Mouse (Mus musculus) myocyte (in vitro differentiated cells): ENCODE data around the gene Rbbp4. TPM values are rescaled to one million over a fixed set of nuclear protein-coding genes. Genes with fewer than 3 reads are reported as not detected.

Experiments
- H3K27me3 ChIP-seq: one replicate; pipeline ENCODE4 v1.6.1; 2011; ENCODE audit not compliant: control insufficient read depth, insufficient read depth, insufficient read length
- H3K36me3 ChIP-seq: one replicate; pipeline ENCODE4 v1.6.1; 2011; ENCODE audit not compliant: control insufficient read depth, insufficient read depth
- H3K4me2 ChIP-seq: one replicate; pipeline ENCODE4 v1.6.1; 2011; ENCODE audit warnings: low read depth, control low read depth
- H3K4me3 ChIP-seq: one replicate; pipeline ENCODE4 v1.5.1; 2011; ENCODE audit warnings: mild to moderate bottlenecking, control low read depth, moderate library complexity
- H3K79me2 ChIP-seq: one replicate; pipeline ENCODE4 v1.6.1; 2011; ENCODE audit not compliant: control insufficient read depth, insufficient read depth
- H3ac ChIP-seq: one replicate; pipeline ENCODE4 v1.6.1; 2011; ENCODE audit not compliant: control insufficient read depth, insufficient read length
- CEBPB ChIP-seq: IDR thresholded peaks from 2 replicates; pipeline ENCODE4 v1.6.1; 2011; ENCODE audit warnings: mild to moderate bottlenecking, moderate library complexity; ENCODE audit not compliant: poor library complexity, insufficient read depth, severe bottlenecking
- E2F4 ChIP-seq: IDR thresholded peaks from one replicate; pipeline ENCODE4 v1.6.1; 2011; ENCODE audit warnings: mild to moderate bottlenecking, control low read depth, moderate library complexity; ENCODE audit not compliant: insufficient read depth
- MAX ChIP-seq: IDR thresholded peaks from one replicate; pipeline ENCODE4 v1.6.1; 2011; ENCODE audit warnings: low read depth, mild to moderate bottlenecking, control low read depth
- MYOD1 ChIP-seq, 3 experiments: IDR thresholded peaks; one replicate each; pipeline ENCODE4 v1.6.1; 2011; ENCODE audit warnings: control low read depth in 2 of 3, low read depth in 2 of 3, mild to moderate bottlenecking in 2 of 3, moderate library complexity in 1 of 3; ENCODE audit not compliant: insufficient read length in 2 of 3, control insufficient read depth in 1 of 3
- MYOG ChIP-seq, 3 experiments: IDR thresholded peaks; one replicate each; pipeline ENCODE4 v1.6.1; 2011; ENCODE audit warnings: control low read depth in 2 of 3, low read depth in 2 of 3, mild to moderate bottlenecking in 2 of 3; ENCODE audit not compliant: insufficient read length in 2 of 3, control insufficient read depth in 1 of 3, insufficient read depth in 1 of 3
- POLR2A ChIP-seq: IDR thresholded peaks from one replicate; pipeline ENCODE4 v1.6.1; 2011; ENCODE audit warnings: low read depth, mild to moderate bottlenecking, control low read depth, moderate library complexity; ENCODE audit not compliant: insufficient read length
- POLR2AphosphoS2 ChIP-seq: IDR thresholded peaks from one replicate; pipeline ENCODE4 v1.6.1; 2011; ENCODE audit warnings: low read depth, control low read depth; ENCODE audit not compliant: insufficient read length
- REST ChIP-seq: IDR thresholded peaks from one replicate; pipeline ENCODE4 v1.6.1; 2011; ENCODE audit warnings: mild to moderate bottlenecking, control low read depth, moderate library complexity; ENCODE audit not compliant: insufficient read depth, insufficient read length
- SRF ChIP-seq: IDR thresholded peaks from one replicate; pipeline ENCODE4 v1.6.1; 2011; ENCODE audit warnings: low read depth; ENCODE audit not compliant: control insufficient read depth, insufficient read length
- TCF12 ChIP-seq: IDR thresholded peaks from one replicate; pipeline ENCODE4 v1.6.1; 2011; ENCODE audit warnings: mild to moderate bottlenecking, control low read depth; ENCODE audit not compliant: poor library complexity, insufficient read depth, severe bottlenecking
- TCF3 ChIP-seq: IDR thresholded peaks from one replicate; pipeline ENCODE4 v1.6.1; 2011; ENCODE audit warnings: low read depth, control low read depth; ENCODE audit not compliant: insufficient read length
- USF1 ChIP-seq: IDR thresholded peaks from one replicate; pipeline ENCODE4 v1.6.1; 2011; ENCODE audit warnings: low read depth, mild to moderate bottlenecking, control low read depth, moderate library complexity
- polyA plus RNA-seq: library from polyadenylated mRNA; unstranded; fragments of >200 nt; fragmentation: generic; extraction: Trizol; gene quantifications from one replicate; pipeline ENCODE4 v1.2.1, GENCODE M21; 2012; ENCODE audit warnings: missing spikeins

Gene Rbbp4
- polyA plus RNA-seq, 1 experiment, result 137 TPM

- peaks cover 68% of the 10 kb centered on the region for H3K79me2 ChIP-seq
- peaks cover 37% of the 10 kb centered on the region for H3K36me3 ChIP-seq
- no peak for TF ChIP-seq POLR2A
- TF ChIP-seq USF1, result no peak
- no peak for TF ChIP-seq TCF3
- TF ChIP-seq MAX, result no peak
- no peak for TF ChIP-seq TCF12
- no peak for TF ChIP-seq MYOD1 (IDR thresholded peaks at IDR 0.05; ENCODE audit: control insufficient read depth in 1 of 3, insufficient read length in 2 of 3, low read depth in 2 of 3)
- no peak for TF ChIP-seq POLR2AphosphoS2
- no peak for TF ChIP-seq SRF
- TF ChIP-seq MYOG (IDR thresholded peaks at IDR 0.05; ENCODE audit: control insufficient read depth in 1 of 3, insufficient read depth in 1 of 3, insufficient read length in 2 of 3, low read depth in 2 of 3), result no peak
- no peak for TF ChIP-seq CEBPB
- TF ChIP-seq REST, result no peak
- no peak for TF ChIP-seq E2F4
- H3ac ChIP-seq, result no peak overlapping the region
- peak overlapping the region; percentile 84 for H3K4me2 ChIP-seq
- peak overlapping the region; percentile 82 for H3K4me3 ChIP-seq
- H3K27me3 ChIP-seq, result no peaks in the 10 kb centered on the region
Measured at GRCm38 (mm10) chr4:129332846-129333245, 2.3 kb downstream of the Rbbp4 start.

- Histone ChIP-seq H3K4me2 (peak overlapping the region; percentile 63), H3K27me3 (no peaks in the 10 kb centered on the region), H3K4me3 (no peak overlapping the region), H3ac (no peak overlapping the region), H3K79me2 (peaks cover 88% of the 10 kb centered on the region), H3K36me3 (peaks cover 44% of the 10 kb centered on the region)
- TF ChIP-seq TCF12 (no peak), USF1 (no peak), POLR2A (no peak), MYOG (IDR thresholded peaks at IDR 0.05; ENCODE audit: control insufficient read depth in 1 of 3, insufficient read depth in 1 of 3, insufficient read length in 2 of 3, low read depth in 2 of 3) (no peak), TCF3 (no peak), E2F4 (no peak), MYOD1 (IDR thresholded peaks at IDR 0.05; ENCODE audit: control insufficient read depth in 1 of 3, insufficient read length in 2 of 3, low read depth in 2 of 3) (no peak)
Measured at GRCm38 (mm10) chr4:129326191-129326590, 9.0 kb downstream of the Rbbp4 start.

- Histone ChIP-seq H3K79me2 (peaks cover 81% of the 10 kb centered on the region), H3ac (no peak overlapping the region), H3K4me2 (peak overlapping the region; percentile 63), H3K27me3 (no peaks in the 10 kb centered on the region), H3K4me3 (no peak overlapping the region), H3K36me3 (peaks cover 47% of the 10 kb centered on the region)
- TF ChIP-seq POLR2AphosphoS2, result no peak
- no peak for TF ChIP-seq TCF12
- no peak for TF ChIP-seq MYOD1 (IDR thresholded peaks at IDR 0.05; ENCODE audit: control insufficient read depth in 1 of 3, insufficient read length in 2 of 3, low read depth in 2 of 3)
- no peak for TF ChIP-seq MAX
- no peak for TF ChIP-seq USF1
- TF ChIP-seq POLR2A, result no peak
- no peak for TF ChIP-seq MYOG (IDR thresholded peaks at IDR 0.05; ENCODE audit: control insufficient read depth in 1 of 3, insufficient read depth in 1 of 3, insufficient read length in 2 of 3, low read depth in 2 of 3)
- TF ChIP-seq SRF, result no peak
- TF ChIP-seq E2F4, result no peak
- no peak for TF ChIP-seq REST
- TF ChIP-seq TCF3, result no peak
- no peak for TF ChIP-seq CEBPB
Measured at GRCm38 (mm10) chr4:129324756-129325155, 10.4 kb downstream of the Rbbp4 start.

- Histone ChIP-seq H3K4me3 (no peak overlapping the region), H3K79me2 (peaks cover 68% of the 10 kb centered on the region), H3ac (no peak overlapping the region), H3K4me2 (no peak overlapping the region), H3K36me3 (peaks cover 50% of the 10 kb centered on the region), H3K27me3 (no peaks in the 10 kb centered on the region)
- no peak for TF ChIP-seq TCF3
- TF ChIP-seq MYOD1 (IDR thresholded peaks at IDR 0.05; ENCODE audit: control insufficient read depth in 1 of 3, insufficient read length in 2 of 3, low read depth in 2 of 3), result no peak
- TF ChIP-seq REST, result no peak
- no peak for TF ChIP-seq POLR2A
- TF ChIP-seq TCF12, result no peak
- TF ChIP-seq SRF, result no peak
Measured at GRCm38 (mm10) chr4:129323491-129323890, 11.7 kb downstream of the Rbbp4 start.

GRCm38 (mm10) chr4:129322042-129322441 lies 13.1 kb downstream of the Rbbp4 start:
- TF ChIP-seq SRF, result no peak
- TF ChIP-seq MYOD1 (IDR thresholded peaks at IDR 0.05; ENCODE audit: control insufficient read depth in 1 of 3, insufficient read length in 2 of 3, low read depth in 2 of 3), result no peak
- no peak for TF ChIP-seq CEBPB
- no peak for TF ChIP-seq TCF3
- no peak for TF ChIP-seq TCF12
- TF ChIP-seq REST, result no peak
- no peak for TF ChIP-seq POLR2AphosphoS2
- no peak for TF ChIP-seq MYOG (IDR thresholded peaks at IDR 0.05; ENCODE audit: control insufficient read depth in 1 of 3, insufficient read depth in 1 of 3, insufficient read length in 2 of 3, low read depth in 2 of 3)

More at GRCm38 (mm10) chr4:129322042-129322441, 13.1 kb downstream of the Rbbp4 start:
- H3K4me3 ChIP-seq, result no peak overlapping the region
- peaks cover 50% of the 10 kb centered on the region for H3K36me3 ChIP-seq
- no peak overlapping the region for H3ac ChIP-seq
- H3K4me2 ChIP-seq, result no peak overlapping the region
- no peaks in the 10 kb centered on the region for H3K27me3 ChIP-seq
- H3K79me2 ChIP-seq, result peaks cover 54% of the 10 kb centered on the region
